Mouse (Mus musculus) midbrain, postnatal 0 days (tissue): ENCODE results near the gene Copz1. TPM values are rescaled to one million over a fixed set of nuclear protein-coding genes. Genes with fewer than 3 reads are reported as not detected.

Experiments
- ATAC-seq: fragments of 200-750 bp; cut with Nextera tagmentation; 2 replicates; pipeline ENCODE4 v1.8.0; 2017; ENCODE audit warnings: moderate number of reproducible peaks, mild to moderate bottlenecking, moderate TSS enrichment, moderate library complexity; ENCODE audit not compliant: low FRiP score
- DNase-seq: peaks from one replicate; pipeline ENCODE4 v3.0.0-alpha.2; 2015; ENCODE audit warnings: low spot score
- H3K27ac ChIP-seq: fragments of 300-500 bp; sonication (generic); 2 replicates; pipeline ENCODE4 v1.5.1; 2014; ENCODE audit warnings: low read depth, mild to moderate bottlenecking, low read length, mixed read lengths
- H3K27me3 ChIP-seq: fragments of 300-500 bp; sonication (generic); 2 replicates; pipeline ENCODE4 v1.6.1; 2014; ENCODE audit warnings: low read length, control low read depth, mixed read lengths; ENCODE audit not compliant: insufficient read depth
- H3K36me3 ChIP-seq: fragments of 300-500 bp; sonication (generic); 2 replicates; pipeline ENCODE4 v1.6.1; 2014; ENCODE audit warnings: low read length, control low read depth, mixed read lengths; ENCODE audit not compliant: insufficient read depth
- H3K4me1 ChIP-seq: fragments of 300-500 bp; sonication (generic); 2 replicates; pipeline ENCODE4 v1.6.1; 2014; ENCODE audit warnings: mild to moderate bottlenecking, control low read depth, antibody characterized with exemption, low read length, mixed read lengths; ENCODE audit not compliant: insufficient read depth
- H3K4me2 ChIP-seq: fragments of 300-500 bp; sonication (generic); 2 replicates; pipeline ENCODE4 v1.6.1; 2014; ENCODE audit warnings: low read depth, mild to moderate bottlenecking, low read length, mixed read lengths; ENCODE audit not compliant: poor library complexity, severe bottlenecking
- H3K4me3 ChIP-seq: fragments of 300-500 bp; sonication (generic); 2 replicates; pipeline ENCODE4 v1.5.1; 2014; ENCODE audit warnings: low read depth, mild to moderate bottlenecking, low read length, moderate library complexity
- H3K9ac ChIP-seq: fragments of 300-500 bp; sonication (generic); replicated peaks from 2 replicates; pipeline ENCODE4 v1.6.1; 2014; ENCODE audit warnings: mild to moderate bottlenecking, low read length, moderate library complexity, mixed read lengths; ENCODE audit not compliant: poor library complexity, severe bottlenecking
- H3K9me3 ChIP-seq: fragments of 300-500 bp; sonication (generic); 2 replicates; pipeline ENCODE4 v1.6.1; 2016; ENCODE audit warnings: low read length, control low read depth
- CTCF ChIP-seq: IDR thresholded peaks from 2 replicates; pipeline ENCODE4 v1.5.1; 2016; ENCODE audit warnings: antibody characterized with exemption, mild to moderate bottlenecking
- WGBS: fragments of 180-500 bp; shearing (Covaris S2); extraction: QIAGEN DNeasy Blood & Tissue Kit; methylation state at CpG from one replicate; pipeline ENCODE4 v1.1.7; 2014; 5-methylcytosine and 5-hydroxymethylcytosine counted together
- polyA plus RNA-seq: library from polyadenylated mRNA; unstranded; fragments of >200 nt; fragmentation: Nextera tagmentation; extraction: Ambion mirVana; gene quantifications from 2 replicates; pipeline ENCODE4 v1.2.1, GENCODE M21; 2015
- total RNA-seq: library from RNA; depleted of rRNA; stranded (reverse); fragments of >200 nt; gene quantifications from 2 replicates; pipeline ENCODE4 v1.2.3, GENCODE M21; 2014

Gene Copz1
- total and polyA plus RNA-seq, 2 experiments from 2014 or later, result 151 to 178 TPM

GRCm38 (mm10) chr15:103335040-103335439 is 62.5 kb downstream of the Copz1 start:
- H3K27me3 ChIP-seq, result no peaks in the 10 kb centered on the region
- TF ChIP-seq CTCF, result no peak
- ATAC-seq (no peak), DNase-seq (no peak)
- 64% methylated on average over 3 of the region's 3 CpGs for WGBS
- no peak overlapping the region for H3K9ac ChIP-seq
- 0 out of 2 replicates have a peak, but pooled peaks cover 4% of the 10 kb centered on the region for H3K36me3 ChIP-seq
- peak overlapping the region; percentile 38; the same call in 1 of the 2 replicates for H3K27ac ChIP-seq
- no peaks in the 10 kb centered on the region for H3K9me3 ChIP-seq
- peaks cover 22% of the 10 kb centered on the region for H3K4me1 ChIP-seq
- H3K4me2 ChIP-seq, result no peak overlapping the region
- no peak overlapping the region for H3K4me3 ChIP-seq

DNA sequence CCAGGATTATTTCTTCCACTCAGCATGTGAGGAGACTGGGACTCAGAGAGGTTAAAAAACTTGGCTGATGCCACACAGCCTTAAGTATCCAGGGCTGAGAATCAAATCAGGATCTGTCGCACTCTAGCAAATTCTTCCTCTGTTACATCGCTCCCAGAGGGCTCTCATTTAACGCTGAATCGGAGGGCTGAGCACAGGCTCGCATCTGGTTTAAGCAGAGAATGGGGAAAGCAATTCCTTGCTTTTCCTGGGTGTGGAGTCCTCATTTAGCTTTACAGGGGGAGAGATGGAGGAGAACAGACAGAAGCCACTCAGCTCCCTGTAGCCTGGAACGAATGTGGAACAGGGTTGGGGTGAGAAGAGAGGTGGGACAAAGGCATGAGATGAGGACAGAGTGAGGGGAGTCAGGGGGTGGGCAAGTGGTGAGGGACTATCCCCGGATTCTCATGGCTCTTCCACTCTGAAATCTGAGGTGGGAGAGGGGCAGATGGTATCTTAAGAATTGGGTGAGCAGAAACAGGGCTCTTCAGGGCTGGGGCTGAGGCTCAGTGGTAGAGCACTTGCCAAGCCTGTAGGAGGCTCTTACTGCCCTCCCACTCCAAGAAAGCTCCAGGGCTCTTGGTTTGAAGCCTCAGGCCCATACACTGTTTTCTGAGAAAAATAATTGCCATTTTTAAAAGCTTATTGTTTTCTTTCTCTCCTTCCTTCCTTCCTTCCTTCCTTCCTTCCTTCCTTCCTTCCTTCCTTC is 63.1 kb downstream of the Copz1 start:
- H3K9ac ChIP-seq, result no peak overlapping the region
- peaks cover 22% of the 10 kb centered on the region for H3K4me1 ChIP-seq
- 0 out of 2 replicates have a peak, but pooled peaks cover 4% of the 10 kb centered on the region for H3K36me3 ChIP-seq
- DNase-seq, result no peak
- H3K27ac ChIP-seq, result 0 out of 2 replicates have a peak overlapping the region, but pooled peaks have one; percentile 38
- TF ChIP-seq CTCF, result no peak
- H3K4me2 ChIP-seq, result no peak overlapping the region
- H3K4me3 ChIP-seq, result no peak overlapping the region
- ATAC-seq, result no peak
- no peaks in the 10 kb centered on the region for H3K27me3 ChIP-seq
- WGBS, result 24% methylated on average over 7 of the region's 7 CpGs
- no peaks in the 10 kb centered on the region for H3K9me3 ChIP-seq

GRCm38 (mm10) chr15:103336996-103337667 is 64.6 kb downstream of the Copz1 start:
- Histone ChIP-seq H3K4me3 (no peak overlapping the region), H3K36me3 (0 out of 2 replicates have a peak, but pooled peaks cover 4% of the 10 kb centered on the region), H3K9me3 (no peaks in the 10 kb centered on the region), H3K9ac (no peak overlapping the region), H3K27ac (no peak overlapping the region), H3K4me2 (no peak overlapping the region), H3K4me1 (peaks cover 22% of the 10 kb centered on the region), H3K27me3 (no peaks in the 10 kb centered on the region)
- WGBS, result 32% methylated on average over 11 of the region's 11 CpGs
- TF ChIP-seq CTCF, result no peak
- no peak for DNase-seq
- ATAC-seq, result no peak

DNA sequence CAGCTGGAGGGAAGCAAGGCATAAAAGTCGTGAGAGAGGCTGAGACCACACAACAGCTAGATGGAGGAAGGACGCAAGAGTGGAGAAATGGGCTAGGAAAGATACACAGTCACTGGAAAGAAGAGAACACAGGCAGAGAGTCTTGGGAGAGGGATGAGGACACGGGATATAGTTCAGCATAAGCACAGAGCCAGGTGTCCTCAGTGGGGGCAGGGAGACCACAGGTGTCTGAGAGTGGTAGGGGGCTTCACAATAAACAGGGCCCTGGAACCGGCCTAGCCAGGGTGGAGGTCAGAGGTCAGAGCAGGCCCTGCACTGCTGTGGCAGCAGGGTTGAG is 66.3 kb downstream of the Copz1 start:
- peak overlapping the region; percentile 65; the same call in 1 of the 2 replicates for H3K27ac ChIP-seq
- H3K9ac ChIP-seq, result peak overlapping the region; percentile 87
- no peaks in the 10 kb centered on the region for H3K36me3 ChIP-seq
- no peaks in the 10 kb centered on the region for H3K27me3 ChIP-seq
- no peak for DNase-seq
- WGBS, result 27% methylated on average over 4 of the region's 4 CpGs
- no peak for ATAC-seq
- no peak for TF ChIP-seq CTCF
- peak overlapping the region; percentile 88 for H3K4me2 ChIP-seq
- peak overlapping the region; percentile 67 for H3K4me3 ChIP-seq
- H3K4me1 ChIP-seq, result peaks cover 13% of the 10 kb centered on the region
- no peaks in the 10 kb centered on the region for H3K9me3 ChIP-seq

DNA sequence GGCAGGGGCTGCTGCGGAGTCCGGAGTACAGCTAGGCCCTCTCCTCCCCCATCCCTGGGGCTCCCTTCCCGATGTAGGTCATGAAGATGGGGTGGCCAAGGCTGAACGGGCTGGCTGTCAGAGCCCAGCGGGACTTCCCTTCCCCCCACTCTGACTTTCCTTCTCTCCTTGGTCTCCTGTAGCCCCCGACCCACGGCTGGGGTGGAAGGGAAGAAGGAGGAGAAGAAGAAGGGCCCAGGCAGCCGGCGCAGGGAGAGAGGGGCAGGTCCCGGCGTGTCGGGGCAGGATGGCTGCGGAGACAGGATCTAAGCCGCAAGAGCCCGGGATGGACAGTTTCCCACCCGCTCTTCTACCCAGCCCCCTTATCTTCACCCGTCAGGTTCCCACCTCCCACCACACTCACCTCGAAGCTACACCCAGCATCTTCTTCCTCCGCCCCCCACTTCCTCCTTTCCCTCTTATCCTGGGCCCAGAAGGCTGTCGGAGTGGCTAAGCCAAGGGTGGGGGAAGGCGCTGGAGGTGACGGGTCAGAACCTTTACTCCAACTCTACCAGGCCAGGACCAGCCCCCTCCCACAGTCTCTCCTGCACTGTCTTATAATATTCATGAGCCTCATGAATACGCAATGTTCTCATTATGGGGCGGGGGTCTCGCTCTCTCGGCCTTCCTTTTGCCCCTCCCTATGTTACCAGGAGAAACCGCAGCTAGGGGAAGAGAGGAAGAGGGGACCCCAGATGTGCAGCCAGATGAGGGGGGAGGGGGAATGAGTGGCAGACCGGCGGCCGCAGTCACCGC is 66.8 kb downstream of the Copz1 start:
- Histone ChIP-seq H3K4me1 (peaks cover 9% of the 10 kb centered on the region), H3K4me2 (peak overlapping the region; percentile 88), H3K36me3 (no peaks in the 10 kb centered on the region), H3K9ac (peak overlapping the region; percentile 87), H3K27ac (peak overlapping the region; percentile 65), H3K4me3 (peak overlapping the region; percentile 67), H3K9me3 (no peaks in the 10 kb centered on the region), H3K27me3 (no peaks in the 10 kb centered on the region)
- no peak for TF ChIP-seq CTCF
- 4% methylated on average over 27 of the region's 31 CpGs for WGBS
- peak; percentile 27 for DNase-seq
- peak; percentile 53 for ATAC-seq
